Mouse (Mus musculus): Measurements from ENCODE around the gene Fbxo36.

DNA sequence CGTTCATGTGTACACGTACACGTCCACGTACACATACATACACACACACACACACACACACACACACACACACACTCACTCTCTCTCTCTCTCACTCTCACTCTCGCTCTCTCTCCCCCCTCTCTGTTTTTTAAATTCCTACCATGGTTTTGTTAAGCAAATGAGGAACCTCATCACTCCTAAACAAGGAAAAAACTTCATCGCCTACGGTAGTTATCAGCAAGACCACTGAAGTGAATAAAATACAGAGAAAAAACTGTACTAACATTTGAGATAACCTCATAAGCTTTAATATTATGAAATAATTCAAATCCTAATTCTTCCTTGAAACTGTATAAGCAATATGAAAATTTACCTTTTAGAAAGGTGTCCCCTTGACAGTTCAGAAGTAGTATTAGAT lies 44.3 kb upstream of the Fbxo36 start:
- no peak for TF ChIP-seq GATA1 (IDR thresholded peaks at IDR 0.05; ENCODE audit: low read length)
- no peak for TF ChIP-seq TAL1 (IDR thresholded peaks at IDR 0.05; ENCODE audit: low read length)

All from erythroblast, embryonic 14.5 days (primary cell).